ENCODE assay signal across 11 mouse cellular contexts in the genomic region with DNA sequence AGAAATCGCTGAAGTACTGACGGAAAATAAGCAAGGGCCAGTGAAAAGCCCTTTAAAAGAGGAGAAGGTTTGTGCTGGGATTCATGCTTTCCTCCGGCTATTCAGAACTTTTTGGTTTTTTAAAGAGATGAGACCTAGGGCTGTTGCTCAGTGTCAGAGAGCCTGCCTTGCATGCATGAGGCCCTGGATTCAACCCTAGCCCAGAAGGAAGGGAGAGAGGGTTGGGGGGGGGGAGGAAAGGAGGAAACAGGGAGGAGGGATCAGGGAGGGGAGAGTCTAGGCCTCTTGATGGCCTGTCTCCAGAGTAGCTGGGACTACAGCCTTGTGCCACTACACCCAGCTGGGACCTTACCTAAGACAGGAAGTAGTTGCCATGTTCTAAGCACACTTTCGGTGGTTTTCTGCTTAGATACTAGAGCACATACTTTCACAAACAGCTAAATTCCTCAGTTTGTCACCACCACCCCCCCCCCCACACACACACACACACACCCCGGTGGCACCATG. TPM values are rescaled to one million over a fixed set of nuclear protein-coding genes. Genes with fewer than 3 reads are reported as not detected.
A peak's percentile ranks its signal among the peaks of the same experiment; 100 is the strongest.
DNase-seq lines count a peak whose midpoint lies in the region; ATAC-seq lines count a peak whose summit lies in the region.
"Had no signal": no experiment of that assay in that cellular context is flagged by ENCODE, and none has a peak within 500 bp of the region (broad histone marks: within the 10 kb centered on the region; RNA-seq: fewer than 3 reads in every experiment).

No protein-coding gene starts in this region.

- peaks cover 21% of the 10 kb centered on the region for H3K4me1 ChIP-seq in kidney, embryonic 15.5 days
- H3K4me1 ChIP-seq in limb, embryonic 11.5 days (ENCODE audit: control insufficient read depth, insufficient read depth, low read length): 0 out of 2 replicates have a peak, but pooled peaks cover 3% of the 10 kb centered on the region
- H3K4me1 ChIP-seq: neural tube, embryonic 12.5 days had no signal

- no peak for DNase-seq in kidney, postnatal 14 days
- peak; percentile 7 for DNase-seq in thymus, postnatal 0 days (ENCODE audit: low spot score)
- no peak for DNase-seq in thymus, postnatal 36 days
- DNase-seq in limb, embryonic 11.5 days (ENCODE audit: low spot score): no peak
- DNase-seq in ovary, postnatal 36 days (ENCODE audit: low spot score): no peak
- DNase-seq in left cerebral cortex, postnatal 14 days (ENCODE audit: low spot score in 2 of 2): no peak
- no peak for DNase-seq in cerebellum, postnatal 4 days (ENCODE audit: low spot score in 2 of 2)
- DNase-seq: heart, postnatal 4 days; thymus, adult 2 months had no signal

- intact Hi-C loops in left cerebral cortex, postnatal 14 days (cut with DNase I): no loop called here

- no peak overlapping the region for H3K9ac ChIP-seq in kidney, embryonic 15.5 days
- no peak overlapping the region; the same call in 1 of the 2 replicates for H3K9ac ChIP-seq in limb, embryonic 11.5 days (ENCODE audit: low read length)
- H3K9ac ChIP-seq: neural tube, embryonic 12.5 days had no signal

- no peak overlapping the region for H3K4me3 ChIP-seq in kidney, embryonic 15.5 days (replicated peaks)
- no peak overlapping the region for H3K4me3 ChIP-seq in limb, embryonic 11.5 days (ENCODE audit: low read depth, low read length)
- H3K4me3 ChIP-seq: neural tube, embryonic 12.5 days had no signal

- peak overlapping the region; percentile 78 for H3K27ac ChIP-seq in kidney, embryonic 15.5 days
- H3K27ac ChIP-seq in limb, embryonic 11.5 days (replicated peaks; ENCODE audit: low read depth, low read length): 0 out of 2 replicates have a peak overlapping the region, but pooled peaks have one; percentile 42
- H3K27ac ChIP-seq: neural tube, embryonic 12.5 days had no signal

- H3K4me2 ChIP-seq in kidney, embryonic 15.5 days: no peak overlapping the region
- no peak overlapping the region for H3K4me2 ChIP-seq in limb, embryonic 11.5 days (ENCODE audit: low read depth, severe bottlenecking)
- H3K4me2 ChIP-seq: neural tube, embryonic 12.5 days had no signal

- no peaks in the 10 kb centered on the region for H3K9me3 ChIP-seq in kidney, embryonic 15.5 days (replicated peaks)
- H3K9me3 ChIP-seq in limb, embryonic 11.5 days (ENCODE audit: control insufficient read depth, low read length): no peaks in the 10 kb centered on the region
- H3K9me3 ChIP-seq: neural tube, embryonic 12.5 days had no signal

- 70% methylated on average over 5 of the region's 5 CpGs for WGBS in kidney, embryonic 15.5 days
- WGBS in limb, embryonic 11.5 days: 76% methylated on average over 5 of the region's 5 CpGs

- no peaks in the 10 kb centered on the region for H3K27me3 ChIP-seq in kidney, embryonic 15.5 days
- H3K27me3 ChIP-seq in limb, embryonic 11.5 days (ENCODE audit: control insufficient read depth, insufficient read depth, low read length): no peaks in the 10 kb centered on the region
- H3K27me3 ChIP-seq: neural tube, embryonic 12.5 days had no signal

- peak; percentile 33; the same call in 1 of the 2 replicates for ATAC-seq in kidney, embryonic 15.5 days (replicated peaks; ENCODE audit: low FRiP score)
- no peak for ATAC-seq in limb, embryonic 11.5 days (ENCODE audit: insufficient number of reproducible peaks, low FRiP score, low TSS enrichment, low read depth)

- H3K36me3 ChIP-seq in kidney, embryonic 15.5 days: no peaks in the 10 kb centered on the region
- H3K36me3 ChIP-seq in limb, embryonic 11.5 days (ENCODE audit: control insufficient read depth, insufficient read depth, low read length): no peaks in the 10 kb centered on the region
- H3K36me3 ChIP-seq: neural tube, embryonic 12.5 days had no signal

RNA-seq across cellular contexts. Expression of gene Zfp644, which starts 14.2 kb away (rescaled TPM):
- polyA plus RNA-seq in kidney, embryonic 15.5 days (2015; fragmentation: Nextera tagmentation; extraction: Ambion mirVana): 61.0 and 63.7 TPM in 2 replicates
- polyA plus RNA-seq in thymus, postnatal 0 days (2015; fragmentation: Nextera tagmentation; extraction: Ambion mirVana): 77.0 and 84.4 TPM in 2 replicates
- 84.6 and 90.7 TPM in 2 replicates for polyA plus RNA-seq in limb, embryonic 11.5 days (2014; fragmentation: Nextera tagmentation; extraction: Ambion mirVana)
- total RNA-seq in left cerebral cortex, postnatal 14 days (2021): 10 to 100 TPM; 85.2 to 87.0 TPM
